Mouse (Mus musculus): Measurements from ENCODE around the gene Krt5. TPM values are rescaled to one million over a fixed set of nuclear protein-coding genes. Genes with fewer than 3 reads are reported as not detected.

Krt5 gene
- total RNA-seq, 1 experiment from 2014 or later, result not detected

Other genes with a start within 250 kb of the Krt5 start
- gene Krt81, start 249.1 kb downstream of the Krt5 start, total RNA-seq (2017), result not detected in 3 replicates
- 0.11 to 2.1 TPM in 2 of 3 replicates, not detected in the other for gene Krt86, start 239.4 kb downstream of the Krt5 start, total RNA-seq (2017)
- not detected in 3 replicates for gene Krt83, start 221.4 kb downstream of the Krt5 start, total RNA-seq (2017)
- gene Gm49425, start 195.6 kb downstream of the Krt5 start, total RNA-seq (2017), result not detected in 3 replicates
- gene Krt84, start 180.1 kb downstream of the Krt5 start, total RNA-seq (2017), result not detected in 3 replicates
- gene Krt82, start 162.2 kb downstream of the Krt5 start, total RNA-seq (2017), result not detected in 3 replicates
- not detected in 3 replicates for gene Krt90, start 149.9 kb downstream of the Krt5 start, total RNA-seq (2017)
- gene Krt75, start 139.0 kb downstream of the Krt5 start, total RNA-seq (2017), result not detected in 3 replicates
- not detected in 3 replicates for gene Gm5414, start 84.7 kb downstream of the Krt5 start, total RNA-seq (2017)
- gene Gm5478, start 65.5 kb downstream of the Krt5 start, total RNA-seq (2017), result not detected in 3 replicates
- not detected in 3 replicates for gene Krt6b, start 32.6 kb downstream of the Krt5 start, total RNA-seq (2017)
- gene Krt6a, start 18.6 kb downstream of the Krt5 start, total RNA-seq (2017), result not detected in 3 replicates
- gene Krt71, start 30.2 kb upstream of the Krt5 start, total RNA-seq (2017), result not detected in 3 replicates
- gene Krt72, start 73.6 kb upstream of the Krt5 start, total RNA-seq (2017), result not detected in 3 replicates
- gene Krt73, start 89.4 kb upstream of the Krt5 start, total RNA-seq (2017), result not detected in 3 replicates
- not detected in 3 replicates for gene Krt2, start 105.3 kb upstream of the Krt5 start, total RNA-seq (2017)
- not detected in 3 replicates for gene Krt1, start 137.9 kb upstream of the Krt5 start, total RNA-seq (2017)
- gene Krt77, start 156.8 kb upstream of the Krt5 start, total RNA-seq (2017), result not detected in 3 replicates
- gene Krt76, start 180.0 kb upstream of the Krt5 start, total RNA-seq (2017), result not detected in 3 replicates
- gene Krt4, start 211.8 kb upstream of the Krt5 start, total RNA-seq (2017), result not detected in 3 replicates
- gene Krt79, start 227.4 kb upstream of the Krt5 start, total RNA-seq (2017), result not detected in 3 replicates
- gene Krt78, start 241.4 kb upstream of the Krt5 start, total RNA-seq (2017), result not detected in 3 replicates